Mouse (Mus musculus): Measurements from ENCODE around the gene Tap2. TPM values are rescaled to one million over a fixed set of nuclear protein-coding genes. Genes with fewer than 3 reads are reported as not detected.

Gene Tap2
- polyA plus RNA-seq, 1 experiment, result 18.8 TPM

GRCm38 (mm10) chr17:34240916-34241315 lies 37.6 kb downstream of the Tap2 start:
- TF ChIP-seq POLR2A (IDR thresholded peaks at IDR 0.05; ENCODE audit: insufficient read depth, low read length) (no peak), EP300 (IDR thresholded peaks at IDR 0.05; ENCODE audit: insufficient read depth, low read depth, low read length) (no peak)
- H3K9ac ChIP-seq (ENCODE audit: low read depth, poor library complexity, severe bottlenecking), result no peak overlapping the region
- H3K4me1 ChIP-seq (ENCODE audit: control insufficient read depth, insufficient read depth, low read length), result no peaks in the 10 kb centered on the region
- no peaks in the 10 kb centered on the region for H3K36me3 ChIP-seq (ENCODE audit: control insufficient read depth, insufficient read depth, low read length, poor library complexity, severe bottlenecking)
- H3K27ac ChIP-seq (ENCODE audit: insufficient read depth, low read length), result no peak overlapping the region
- H3K9me3 ChIP-seq (replicated peaks; ENCODE audit: control insufficient read depth, insufficient read depth, low read length, poor library complexity, severe bottlenecking), result no peaks in the 10 kb centered on the region
- no peak overlapping the region for H3K4me3 ChIP-seq (ENCODE audit: low read depth, low read length)
- no peaks in the 10 kb centered on the region for H3K27me3 ChIP-seq (ENCODE audit: control insufficient read depth, insufficient read depth, low read length, poor library complexity, severe bottlenecking)

GRCm38 (mm10) chr17:34244656-34245055 lies 41.3 kb downstream of the Tap2 start:
- no peak overlapping the region for H3K27ac ChIP-seq (ENCODE audit: insufficient read depth, low read length)
- H3K4me3 ChIP-seq (ENCODE audit: low read depth, low read length), result no peak overlapping the region
- no peaks in the 10 kb centered on the region for H3K36me3 ChIP-seq (ENCODE audit: control insufficient read depth, insufficient read depth, low read length, poor library complexity, severe bottlenecking)
- TF ChIP-seq POLR2A (IDR thresholded peaks at IDR 0.05; ENCODE audit: insufficient read depth, low read length) (no peak), CTCF (IDR thresholded peaks at IDR 0.05; ENCODE audit: low read depth, low read length) (no peak), EP300 (IDR thresholded peaks at IDR 0.05; ENCODE audit: insufficient read depth, low read depth, low read length) (no peak)
- no peaks in the 10 kb centered on the region for H3K27me3 ChIP-seq (ENCODE audit: control insufficient read depth, insufficient read depth, low read length, poor library complexity, severe bottlenecking)
- no peaks in the 10 kb centered on the region for H3K4me1 ChIP-seq (ENCODE audit: control insufficient read depth, insufficient read depth, low read length)
- H3K9ac ChIP-seq (ENCODE audit: low read depth, poor library complexity, severe bottlenecking), result no peak overlapping the region
- no peaks in the 10 kb centered on the region for H3K9me3 ChIP-seq (replicated peaks; ENCODE audit: control insufficient read depth, insufficient read depth, low read length, poor library complexity, severe bottlenecking)

DNA sequence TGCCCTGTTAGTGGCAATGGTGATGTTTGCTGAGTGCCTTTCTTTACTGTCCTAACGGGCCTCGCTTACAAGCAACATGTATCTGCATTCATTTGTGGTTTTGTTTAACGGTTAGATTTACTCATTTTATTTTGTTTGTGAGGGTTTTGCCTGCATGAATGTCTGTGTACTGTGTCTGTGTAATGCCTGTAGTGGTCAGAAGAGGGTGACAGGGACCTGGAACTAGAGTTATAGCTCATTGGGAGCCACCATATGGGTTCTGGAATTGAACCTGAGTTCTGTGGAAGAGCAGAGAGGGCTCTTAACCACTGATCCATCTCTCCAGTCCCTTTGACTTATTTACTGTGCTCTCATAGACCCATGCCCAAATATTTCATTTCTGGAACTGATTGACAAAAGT lies 43.7 kb downstream of the Tap2 start:
- Histone ChIP-seq H3K27ac (ENCODE audit: insufficient read depth, low read length) (no peak overlapping the region), H3K4me3 (ENCODE audit: low read depth, low read length) (no peak overlapping the region), H3K27me3 (ENCODE audit: control insufficient read depth, insufficient read depth, low read length, poor library complexity, severe bottlenecking) (no peaks in the 10 kb centered on the region), H3K4me1 (ENCODE audit: control insufficient read depth, insufficient read depth, low read length) (no peaks in the 10 kb centered on the region), H3K9me3 (replicated peaks; ENCODE audit: control insufficient read depth, insufficient read depth, low read length, poor library complexity, severe bottlenecking) (no peaks in the 10 kb centered on the region), H3K36me3 (ENCODE audit: control insufficient read depth, insufficient read depth, low read length, poor library complexity, severe bottlenecking) (no peaks in the 10 kb centered on the region), H3K9ac (ENCODE audit: low read depth, poor library complexity, severe bottlenecking) (no peak overlapping the region)
- TF ChIP-seq CTCF (IDR thresholded peaks at IDR 0.05; ENCODE audit: low read depth, low read length), result no peak
- TF ChIP-seq EP300 (IDR thresholded peaks at IDR 0.05; ENCODE audit: insufficient read depth, low read depth, low read length), result no peak

GRCm38 (mm10) chr17:34248764-34249163 lies 45.4 kb downstream of the Tap2 start:
- Histone ChIP-seq H3K27ac (ENCODE audit: insufficient read depth, low read length) (no peak overlapping the region), H3K4me3 (ENCODE audit: low read depth, low read length) (no peak overlapping the region), H3K9me3 (replicated peaks; ENCODE audit: control insufficient read depth, insufficient read depth, low read length, poor library complexity, severe bottlenecking) (no peaks in the 10 kb centered on the region), H3K9ac (ENCODE audit: low read depth, poor library complexity, severe bottlenecking) (no peak overlapping the region), H3K27me3 (ENCODE audit: control insufficient read depth, insufficient read depth, low read length, poor library complexity, severe bottlenecking) (no peaks in the 10 kb centered on the region), H3K36me3 (ENCODE audit: control insufficient read depth, insufficient read depth, low read length, poor library complexity, severe bottlenecking) (no peaks in the 10 kb centered on the region), H3K4me1 (ENCODE audit: control insufficient read depth, insufficient read depth, low read length) (no peaks in the 10 kb centered on the region)
- TF ChIP-seq EP300 (IDR thresholded peaks at IDR 0.05; ENCODE audit: insufficient read depth, low read depth, low read length), result no peak

DNA sequence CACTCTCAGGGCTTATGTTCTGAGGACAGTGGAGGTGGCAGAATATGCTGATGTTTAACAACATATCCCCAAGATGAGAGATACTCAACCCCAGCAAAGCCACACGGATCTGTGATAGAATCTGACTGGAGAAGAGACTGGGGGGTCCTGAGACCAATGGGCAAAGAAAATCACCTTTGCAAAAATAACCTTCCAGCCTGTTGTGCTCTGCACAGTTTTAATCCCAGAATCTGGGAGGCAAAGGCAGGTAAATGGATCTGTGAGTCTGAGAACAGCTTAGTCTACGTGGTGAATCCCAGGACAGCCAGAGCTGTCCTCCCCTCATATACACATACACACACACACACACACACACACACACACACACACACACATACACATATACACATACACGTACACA lies 46.0 kb downstream of the Tap2 start:
- no peak overlapping the region for H3K4me3 ChIP-seq (ENCODE audit: low read depth, low read length)
- TF ChIP-seq EP300 (IDR thresholded peaks at IDR 0.05; ENCODE audit: insufficient read depth, low read depth, low read length) (no peak), CTCF (IDR thresholded peaks at IDR 0.05; ENCODE audit: low read depth, low read length) (no peak), POLR2A (IDR thresholded peaks at IDR 0.05; ENCODE audit: insufficient read depth, low read length) (no peak)
- no peaks in the 10 kb centered on the region for H3K9me3 ChIP-seq (replicated peaks; ENCODE audit: control insufficient read depth, insufficient read depth, low read length, poor library complexity, severe bottlenecking)

DNA sequence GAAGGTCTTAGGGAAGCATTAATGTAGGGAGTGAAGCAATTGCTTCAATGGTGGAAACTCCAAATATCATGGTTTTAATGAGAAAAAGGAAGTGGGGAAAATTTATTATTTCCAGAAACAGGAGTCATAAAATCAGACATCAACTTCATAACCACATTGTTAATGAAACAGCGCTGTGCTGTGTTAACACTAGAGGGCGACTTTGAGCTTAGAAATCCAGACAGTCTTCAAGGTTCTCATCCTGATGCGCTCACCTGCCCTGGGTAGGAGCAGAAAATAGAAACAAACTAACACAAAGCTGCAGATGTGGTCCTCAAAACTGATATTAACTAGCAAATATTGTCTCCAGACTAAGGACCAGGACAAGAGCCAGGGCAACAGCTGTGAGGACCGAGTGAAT lies 46.6 kb downstream of the Tap2 start:
- H3K9ac ChIP-seq (ENCODE audit: low read depth, poor library complexity, severe bottlenecking), result no peak overlapping the region
- H3K36me3 ChIP-seq (ENCODE audit: control insufficient read depth, insufficient read depth, low read length, poor library complexity, severe bottlenecking), result no peaks in the 10 kb centered on the region
- H3K27me3 ChIP-seq (ENCODE audit: control insufficient read depth, insufficient read depth, low read length, poor library complexity, severe bottlenecking), result no peaks in the 10 kb centered on the region
- H3K4me3 ChIP-seq (ENCODE audit: low read depth, low read length), result no peak overlapping the region
- no peaks in the 10 kb centered on the region for H3K4me1 ChIP-seq (ENCODE audit: control insufficient read depth, insufficient read depth, low read length)
- no peak overlapping the region for H3K27ac ChIP-seq (ENCODE audit: insufficient read depth, low read length)
- no peaks in the 10 kb centered on the region for H3K9me3 ChIP-seq (replicated peaks; ENCODE audit: control insufficient read depth, insufficient read depth, low read length, poor library complexity, severe bottlenecking)
- TF ChIP-seq CTCF (IDR thresholded peaks at IDR 0.05; ENCODE audit: low read depth, low read length) (peak; percentile 37), POLR2A (IDR thresholded peaks at IDR 0.05; ENCODE audit: insufficient read depth, low read length) (no peak)

More for the DNA sequence above, 46.0 kb downstream of the Tap2 start:
- Histone ChIP-seq H3K27me3 (ENCODE audit: control insufficient read depth, insufficient read depth, low read length, poor library complexity, severe bottlenecking) (no peaks in the 10 kb centered on the region), H3K36me3 (ENCODE audit: control insufficient read depth, insufficient read depth, low read length, poor library complexity, severe bottlenecking) (no peaks in the 10 kb centered on the region), H3K4me1 (ENCODE audit: control insufficient read depth, insufficient read depth, low read length) (no peaks in the 10 kb centered on the region), H3K27ac (ENCODE audit: insufficient read depth, low read length) (no peak overlapping the region), H3K9ac (ENCODE audit: low read depth, poor library complexity, severe bottlenecking) (no peak overlapping the region)

Data from ES-Bruce4 (cell line).